Mouse (Mus musculus) spleen, embryonic (tissue): ENCODE measurements around the gene Gm14632.
"Not testable (repeated sequence)": the region's sequence is repeated elsewhere in the genome, so short reads cannot be mapped to it uniquely, and the experiment has no call there.

Experiments
- CTCF ChIA-PET: fragments of 350-600 bp; sonication (Branson Sonifier 250); formaldehyde crosslinking; loops from one replicate; lab custom pipeline; 2022; lab: Charles Lee

Gm14632 gene

GRCm38 (mm10) chrX:30329472-30329871, at the start of gene Gm14632:
Gene Gm14632, plus strand, starts transcription at chrX:30329772.
- CTCF ChIA-PET: not testable (repeated sequence)
